Mouse (Mus musculus): ENCODE results near the gene Bmp2k.

DNA sequence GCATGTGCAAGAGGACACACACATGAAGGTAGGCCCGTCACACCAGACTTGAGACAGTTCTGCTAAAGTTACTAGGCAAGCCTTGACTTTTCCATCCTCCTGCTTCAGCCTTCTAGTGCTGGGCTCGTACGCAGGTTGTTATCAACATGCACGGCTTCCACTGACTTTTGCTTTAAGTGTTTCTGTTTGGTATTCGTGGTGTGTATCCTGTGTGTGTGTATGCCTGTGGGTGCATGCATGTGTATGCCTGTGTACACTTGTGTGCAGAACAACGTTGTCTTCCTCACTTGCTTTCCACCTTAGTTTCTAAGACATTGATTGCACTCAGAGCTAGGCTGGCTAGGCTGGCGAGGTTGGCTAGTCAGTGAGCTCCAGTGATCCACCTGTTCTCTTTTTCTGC, 2.1 kb downstream of the Bmp2k start:
- TF ChIP-seq CTCF (IDR thresholded peaks at IDR 0.05; ENCODE audit: control insufficient read depth, insufficient read depth, insufficient replicate concordance, low read depth, low read length) (no peak), POLR2A (IDR thresholded peaks at IDR 0.05; ENCODE audit: control insufficient read depth, low read depth, low read length) (no peak)
